Mouse (Mus musculus): Measurements from ENCODE around the gene Btrc. TPM values are rescaled to one million over a fixed set of nuclear protein-coding genes. Genes with fewer than 3 reads are reported as not detected.

Gene Btrc
- total and polyA plus RNA-seq, 3 experiments, result 14.2 to 30.3 TPM; not detected in 1

- Histone ChIP-seq H3K9me3 (replicated peaks; ENCODE audit: insufficient read depth, low read length) (no peaks in the 10 kb centered on the region), H3K4me1 (ENCODE audit: control insufficient read depth in 1 of 2, insufficient read depth in 2 of 2, low read length in 2 of 2) (no peaks in the 10 kb centered on the region), H3K9ac (ENCODE audit: control insufficient read depth, low read depth, low read length, poor library complexity, severe bottlenecking) (no peak overlapping the region), H3K4me3 (ENCODE audit: control insufficient read depth in 1 of 2, insufficient read depth in 1 of 2, low read depth in 2 of 2, low read length in 2 of 2) (no peak overlapping the region), H3K36me3 (ENCODE audit: control insufficient read depth in 1 of 2, insufficient read depth in 2 of 2, low read length in 2 of 2) (no peaks in the 10 kb centered on the region), H3K27me3 (ENCODE audit: control insufficient read depth in 1 of 2, insufficient read depth in 2 of 2, low read length in 2 of 2) (peaks cover 0 to 7% of the 10 kb centered on the region in 2 experiments; a peak in 3 of 4 replicates), H3K79me2 (ENCODE audit: control insufficient read depth, insufficient read depth, low read length, poor library complexity) (no peaks in the 10 kb centered on the region), H3K27ac (ENCODE audit: control insufficient read depth, low read depth, low read length) (no peak overlapping the region)
- TF ChIP-seq UBTF (IDR thresholded peaks at IDR 0.05; ENCODE audit: borderline replicate concordance, insufficient read depth, low read depth, low read length) (no peak), ELF1 (IDR thresholded peaks at IDR 0.05; ENCODE audit: low read depth, low read length) (no peak), TAL1 (IDR thresholded peaks at IDR 0.05; ENCODE audit: low read length) (no peak), USF2 (IDR thresholded peaks at IDR 0.05; ENCODE audit: borderline replicate concordance in 1 of 2, insufficient read depth in 1 of 2, low read depth in 1 of 2, low read length in 2 of 2) (no peak), CHD2 (IDR thresholded peaks at IDR 0.05; ENCODE audit: low read length) (no peak), ZC3H11A (IDR thresholded peaks at IDR 0.05; ENCODE audit: low read depth, low read length) (no peak), MAFK (IDR thresholded peaks at IDR 0.05; ENCODE audit: borderline replicate concordance, low read depth, low read length) (no peak), MAX (IDR thresholded peaks at IDR 0.05; ENCODE audit: low read length) (no peak), NELFE (IDR thresholded peaks at IDR 0.05; ENCODE audit: low read depth, low read length) (no peak), MAZ (IDR thresholded peaks at IDR 0.05; ENCODE audit: low read depth, low read length) (no peak), JUND (IDR thresholded peaks at IDR 0.05; ENCODE audit: low read depth, low read length) (no peak), POLR2AphosphoS5 (IDR thresholded peaks at IDR 0.05; ENCODE audit: borderline replicate concordance, low read depth, low read length) (no peak)
- DNase-seq (ENCODE audit: low read depth, low spot score), result no peak
These were observed 26.8 kb upstream of the Btrc start for GRCm38 (mm10) chr19:45336718-45337117.

- no peak overlapping the region for H3K9ac ChIP-seq (ENCODE audit: control insufficient read depth, low read depth, low read length, poor library complexity, severe bottlenecking)
- H3K9me3 ChIP-seq (replicated peaks; ENCODE audit: insufficient read depth, low read length), result no peaks in the 10 kb centered on the region
- TF ChIP-seq MAZ (IDR thresholded peaks at IDR 0.05; ENCODE audit: low read depth, low read length) (no peak), ZC3H11A (IDR thresholded peaks at IDR 0.05; ENCODE audit: low read depth, low read length) (no peak), ZKSCAN1 (IDR thresholded peaks at IDR 0.05; ENCODE audit: low read depth, low read length) (no peak), POLR2AphosphoS2 (IDR thresholded peaks at IDR 0.05; ENCODE audit: low read length) (no peak), TCF12 (IDR thresholded peaks at IDR 0.05; ENCODE audit: low read depth, low read length) (no peak), USF1 (IDR thresholded peaks at IDR 0.05; ENCODE audit: low read depth, low read length) (no peak), NELFE (IDR thresholded peaks at IDR 0.05; ENCODE audit: low read depth, low read length) (no peak), MYB (IDR thresholded peaks at IDR 0.05; ENCODE audit: low read depth, low read length) (no peak), POLR2A (IDR thresholded peaks at IDR 0.05; ENCODE audit: control insufficient read depth in 1 of 2, insufficient read depth in 1 of 2, low read depth in 1 of 2, low read length in 2 of 2, poor library complexity in 1 of 2) (no peak)
- H3K79me2 ChIP-seq (ENCODE audit: control insufficient read depth, insufficient read depth, low read length, poor library complexity), result no peaks in the 10 kb centered on the region
- no peak for DNase-seq (ENCODE audit: low read depth, low spot score)
- H3K27ac ChIP-seq (ENCODE audit: control insufficient read depth, low read depth, low read length), result no peak overlapping the region
- no peaks in the 10 kb centered on the region for H3K36me3 ChIP-seq (ENCODE audit: control insufficient read depth in 1 of 2, insufficient read depth in 2 of 2, low read length in 2 of 2)
- peaks cover 1 to 10% of the 10 kb centered on the region in 2 experiments; a peak in 3 of 4 replicates for H3K27me3 ChIP-seq (ENCODE audit: control insufficient read depth in 1 of 2, insufficient read depth in 2 of 2, low read length in 2 of 2)
- no peak overlapping the region for H3K4me3 ChIP-seq (ENCODE audit: control insufficient read depth in 1 of 2, insufficient read depth in 1 of 2, low read depth in 2 of 2, low read length in 2 of 2)
- H3K4me1 ChIP-seq (ENCODE audit: control insufficient read depth in 1 of 2, insufficient read depth in 2 of 2, low read length in 2 of 2), result no peaks in the 10 kb centered on the region
These were observed 25.4 kb upstream of the Btrc start for GRCm38 (mm10) chr19:45338182-45338581.
